Mouse (Mus musculus) hindbrain, embryonic 11.5 days (tissue): Measurements from ENCODE around the gene Tmem170. TPM values are rescaled to one million over a fixed set of nuclear protein-coding genes. Genes with fewer than 3 reads are reported as not detected.

Experiments
- ATAC-seq: fragments of 200-750 bp; cut with Nextera tagmentation; 2 replicates; pipeline ENCODE4 v1.8.0; 2017; ENCODE audit warnings: mild to moderate bottlenecking, moderate TSS enrichment, moderate library complexity; ENCODE audit not compliant: low FRiP score
- DNase-seq: peaks from one replicate; pipeline ENCODE4 v3.0.0-alpha.2; 2015; ENCODE audit warnings: low spot score
- H3K27ac ChIP-seq: fragments of 300-500 bp; sonication (generic); 2 replicates; pipeline ENCODE4 v1.5.1; 2014; ENCODE audit warnings: mild to moderate bottlenecking, low read depth, low read length
- H3K27me3 ChIP-seq: fragments of 300-500 bp; sonication (generic); 2 replicates; pipeline ENCODE4 v1.6.1; 2014; ENCODE audit warnings: mild to moderate bottlenecking, low read length, moderate library complexity, mixed read lengths; ENCODE audit not compliant: control insufficient read depth, insufficient read depth
- H3K36me3 ChIP-seq: fragments of 300-500 bp; sonication (generic); 2 replicates; pipeline ENCODE4 v1.6.1; 2014; ENCODE audit warnings: mild to moderate bottlenecking, low read length, moderate library complexity, mixed read lengths; ENCODE audit not compliant: control insufficient read depth, insufficient read depth
- H3K4me1 ChIP-seq: fragments of 300-500 bp; sonication (generic); replicated peaks from 2 replicates; pipeline ENCODE4 v1.6.1; 2014; ENCODE audit warnings: low read length, mixed read lengths; ENCODE audit not compliant: control insufficient read depth, insufficient read depth
- H3K4me2 ChIP-seq: fragments of 300-500 bp; sonication (generic); replicated peaks from 2 replicates; pipeline ENCODE4 v1.6.1; 2014; ENCODE audit warnings: mild to moderate bottlenecking, low read depth, low read length
- H3K4me3 ChIP-seq: fragments of 300-500 bp; sonication (generic); 2 replicates; pipeline ENCODE4 v1.5.1; 2014; ENCODE audit warnings: low read depth, low read length
- H3K9ac ChIP-seq: fragments of 300-500 bp; sonication (generic); 2 replicates; pipeline ENCODE4 v1.6.1; 2014; ENCODE audit warnings: low read depth, low read length
- H3K9me3 ChIP-seq: fragments of 300-500 bp; sonication (generic); 2 replicates; pipeline ENCODE4 v1.6.1; 2016; ENCODE audit warnings: low read length; ENCODE audit not compliant: control insufficient read depth
- WGBS: fragments of 180-500 bp; shearing (Covaris S2); extraction: QIAGEN DNeasy Blood & Tissue Kit; methylation state at CpG from one replicate; pipeline ENCODE4 v1.1.7; 2014; 5-methylcytosine and 5-hydroxymethylcytosine counted together
- polyA plus RNA-seq: library from polyadenylated mRNA; unstranded; fragments of >200 nt; fragmentation: Nextera tagmentation; extraction: Ambion mirVana; gene quantifications from 2 replicates; pipeline ENCODE4 v1.2.1, GENCODE M21; 2014

The Tmem170 gene
- polyA plus RNA-seq, 1 experiment from 2014 or later: 11.0 TPM

- no peaks in the 10 kb centered on the region for H3K4me1 ChIP-seq
- ATAC-seq (no peak), DNase-seq (no peak)
- H3K27me3 ChIP-seq: no peaks in the 10 kb centered on the region
- no peak overlapping the region for H3K9ac ChIP-seq
- H3K27ac ChIP-seq: no peak overlapping the region
- no peaks in the 10 kb centered on the region for H3K9me3 ChIP-seq
- 73% methylated on average over 6 of the region's 6 CpGs for WGBS
- no peak overlapping the region for H3K4me2 ChIP-seq
- H3K4me3 ChIP-seq: no peak overlapping the region
- 0 out of 2 replicates have a peak, but pooled peaks cover 7% of the 10 kb centered on the region for H3K36me3 ChIP-seq
Measured at GRCm38 (mm10) chr8:111834011-111834410, 42.5 kb downstream of the Tmem170 start.

- DNase-seq (no peak), ATAC-seq (no peak)
- Histone ChIP-seq H3K4me2 (no peak overlapping the region), H3K9ac (no peak overlapping the region), H3K4me1 (no peaks in the 10 kb centered on the region), H3K27me3 (no peaks in the 10 kb centered on the region), H3K4me3 (no peak overlapping the region), H3K9me3 (no peaks in the 10 kb centered on the region), H3K27ac (no peak overlapping the region), H3K36me3 (peaks cover 7% of the 10 kb centered on the region; the same call in 1 of the 2 replicates)
- WGBS: 93% methylated on average over 5 of the region's 5 CpGs
Measured at GRCm38 (mm10) chr8:111832983-111833382, 43.6 kb downstream of the Tmem170 start.

GRCm38 (mm10) chr8:111831996-111832395 is 44.6 kb downstream of the Tmem170 start:
- ATAC-seq (no peak), DNase-seq (no peak)
- WGBS: 78% methylated on average over 4 of the region's 4 CpGs
- H3K27ac ChIP-seq: no peak overlapping the region
- no peaks in the 10 kb centered on the region for H3K4me1 ChIP-seq
- H3K9me3 ChIP-seq: no peaks in the 10 kb centered on the region
- no peak overlapping the region for H3K4me3 ChIP-seq
- H3K9ac ChIP-seq: no peak overlapping the region
- peaks cover 7% of the 10 kb centered on the region; the same call in 1 of the 2 replicates for H3K36me3 ChIP-seq
- H3K27me3 ChIP-seq: no peaks in the 10 kb centered on the region
- no peak overlapping the region for H3K4me2 ChIP-seq

- Histone ChIP-seq H3K27me3 (no peaks in the 10 kb centered on the region), H3K4me3 (no peak overlapping the region), H3K9ac (no peak overlapping the region), H3K36me3 (peaks cover 7% of the 10 kb centered on the region; the same call in 1 of the 2 replicates), H3K9me3 (no peaks in the 10 kb centered on the region), H3K4me2 (no peak overlapping the region), H3K27ac (no peak overlapping the region), H3K4me1 (no peaks in the 10 kb centered on the region)
- DNase-seq: no peak
- ATAC-seq: no peak
- WGBS: 87% methylated on average over 6 of the region's 6 CpGs
Measured at GRCm38 (mm10) chr8:111828595-111828994, 48.0 kb downstream of the Tmem170 start.

- WGBS: 80% methylated on average over 6 of the region's 6 CpGs
- no peak for ATAC-seq
- H3K27me3 ChIP-seq: no peaks in the 10 kb centered on the region
- no peaks in the 10 kb centered on the region for H3K4me1 ChIP-seq
- DNase-seq: no peak
- H3K27ac ChIP-seq: no peak overlapping the region
- H3K9ac ChIP-seq: no peak overlapping the region
- no peaks in the 10 kb centered on the region for H3K9me3 ChIP-seq
- no peak overlapping the region for H3K4me3 ChIP-seq
- H3K36me3 ChIP-seq: peaks cover 5% of the 10 kb centered on the region; the same call in 1 of the 2 replicates
- no peak overlapping the region for H3K4me2 ChIP-seq
Measured at GRCm38 (mm10) chr8:111825219-111825618, 51.3 kb downstream of the Tmem170 start.

GRCm38 (mm10) chr8:111824334-111824733 is 52.2 kb downstream of the Tmem170 start:
- ATAC-seq: no peak
- 96% methylated on average over 5 of the region's 5 CpGs for WGBS

GRCm38 (mm10) chr8:111821199-111821598 is 55.4 kb downstream of the Tmem170 start:
- no peak for ATAC-seq
- H3K27me3 ChIP-seq: no peaks in the 10 kb centered on the region
- WGBS: 93% methylated on average over 10 of the region's 10 CpGs

More at GRCm38 (mm10) chr8:111824334-111824733, 52.2 kb downstream of the Tmem170 start:
- no peaks in the 10 kb centered on the region for H3K9me3 ChIP-seq
- H3K36me3 ChIP-seq: peaks cover 2% of the 10 kb centered on the region; the same call in 1 of the 2 replicates
- H3K4me1 ChIP-seq: no peaks in the 10 kb centered on the region
- no peak overlapping the region for H3K9ac ChIP-seq
- DNase-seq: no peak
- no peak overlapping the region for H3K27ac ChIP-seq
- H3K27me3 ChIP-seq: no peaks in the 10 kb centered on the region
- no peak overlapping the region for H3K4me2 ChIP-seq
- no peak overlapping the region for H3K4me3 ChIP-seq

GRCm38 (mm10) chr8:111820691-111821090 is 55.9 kb downstream of the Tmem170 start:
- no peaks in the 10 kb centered on the region for H3K4me1 ChIP-seq
- H3K9me3 ChIP-seq: no peaks in the 10 kb centered on the region
- no peaks in the 10 kb centered on the region for H3K27me3 ChIP-seq
- no peak for DNase-seq
- no peak overlapping the region for H3K9ac ChIP-seq
- H3K36me3 ChIP-seq: no peaks in the 10 kb centered on the region
- 96% methylated on average over 4 of the region's 4 CpGs for WGBS
- H3K4me3 ChIP-seq: no peak overlapping the region
- H3K27ac ChIP-seq: no peak overlapping the region
- H3K4me2 ChIP-seq: no peak overlapping the region
- ATAC-seq: no peak

More at GRCm38 (mm10) chr8:111821199-111821598, 55.4 kb downstream of the Tmem170 start:
- H3K9ac ChIP-seq: no peak overlapping the region
- DNase-seq: no peak
- no peak overlapping the region for H3K4me3 ChIP-seq
- no peaks in the 10 kb centered on the region for H3K4me1 ChIP-seq
- H3K4me2 ChIP-seq: no peak overlapping the region
- no peak overlapping the region for H3K27ac ChIP-seq
- H3K9me3 ChIP-seq: no peaks in the 10 kb centered on the region
- H3K36me3 ChIP-seq: no peaks in the 10 kb centered on the region

- H3K4me2 ChIP-seq: no peak overlapping the region
- no peak overlapping the region for H3K4me3 ChIP-seq
- DNase-seq (no peak), ATAC-seq (no peak)
- no peak overlapping the region for H3K9ac ChIP-seq
- H3K36me3 ChIP-seq: no peaks in the 10 kb centered on the region
- no peaks in the 10 kb centered on the region for H3K9me3 ChIP-seq
- WGBS: 86% methylated on average over 12 of the region's 12 CpGs
- no peak overlapping the region for H3K27ac ChIP-seq
- H3K4me1 ChIP-seq: no peaks in the 10 kb centered on the region
- no peaks in the 10 kb centered on the region for H3K27me3 ChIP-seq
Measured at GRCm38 (mm10) chr8:111820018-111820417, 56.5 kb downstream of the Tmem170 start.
